Mouse (Mus musculus) CD4-positive naive resting alpha-beta T cell, adult 57 days (primary cell): ENCODE results near the gene Srbd1. TPM values are rescaled to one million over a fixed set of nuclear protein-coding genes. Genes with fewer than 3 reads are reported as not detected.

ENCODE experiments used
- total RNA-seq: library from RNA; stranded (reverse); gene quantifications from one replicate; pipeline ENCODE4 v1.2.4, GENCODE M21; 2023

The Srbd1 gene
- total RNA-seq, result 21.3 TPM

DNA sequence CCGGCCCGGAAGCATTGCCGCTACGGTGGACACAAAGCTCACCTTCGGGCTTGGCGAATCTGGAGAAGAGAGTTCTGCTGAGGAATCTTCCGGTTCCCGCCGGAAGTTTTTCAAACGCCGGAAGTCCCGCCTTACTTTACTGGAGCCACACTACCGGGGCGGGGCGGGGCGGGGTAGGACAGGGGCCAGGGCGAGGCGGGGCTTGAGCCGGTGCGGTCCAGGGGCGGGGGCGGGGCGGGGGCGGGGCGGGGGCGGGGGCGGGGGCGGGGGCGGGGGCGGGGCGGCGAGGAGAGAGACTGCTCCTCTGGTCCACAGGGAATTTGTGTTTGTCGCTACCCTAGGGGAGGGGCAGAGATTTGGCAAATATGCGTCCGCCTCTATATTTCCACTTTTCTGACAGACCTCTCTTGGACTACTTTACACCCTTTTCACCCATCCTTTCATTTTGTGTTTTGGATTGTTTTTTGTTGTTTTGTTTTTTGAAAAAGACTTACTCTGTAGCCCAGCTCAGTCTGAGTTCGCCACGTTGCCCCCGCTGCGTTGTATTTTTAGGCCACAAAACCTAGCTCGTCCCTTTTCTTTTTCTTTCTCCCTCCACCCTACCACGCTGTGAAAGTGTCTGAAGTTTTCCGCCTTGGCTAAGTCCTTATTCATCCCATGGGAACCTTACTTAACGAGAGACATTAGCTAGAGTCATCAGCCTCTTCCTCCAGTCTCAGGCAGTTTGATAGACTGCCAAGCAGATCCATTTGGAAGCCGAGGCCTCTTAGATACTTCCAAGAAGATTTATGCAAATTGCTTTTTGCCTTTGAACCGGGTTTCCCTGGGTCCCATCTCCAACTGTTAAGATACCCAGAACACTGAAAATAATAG lies at the start of gene Srbd1:
Gene Srbd1, minus strand, starts transcription at position 97 of the 873 bp plus-strand sequence.

DNA sequence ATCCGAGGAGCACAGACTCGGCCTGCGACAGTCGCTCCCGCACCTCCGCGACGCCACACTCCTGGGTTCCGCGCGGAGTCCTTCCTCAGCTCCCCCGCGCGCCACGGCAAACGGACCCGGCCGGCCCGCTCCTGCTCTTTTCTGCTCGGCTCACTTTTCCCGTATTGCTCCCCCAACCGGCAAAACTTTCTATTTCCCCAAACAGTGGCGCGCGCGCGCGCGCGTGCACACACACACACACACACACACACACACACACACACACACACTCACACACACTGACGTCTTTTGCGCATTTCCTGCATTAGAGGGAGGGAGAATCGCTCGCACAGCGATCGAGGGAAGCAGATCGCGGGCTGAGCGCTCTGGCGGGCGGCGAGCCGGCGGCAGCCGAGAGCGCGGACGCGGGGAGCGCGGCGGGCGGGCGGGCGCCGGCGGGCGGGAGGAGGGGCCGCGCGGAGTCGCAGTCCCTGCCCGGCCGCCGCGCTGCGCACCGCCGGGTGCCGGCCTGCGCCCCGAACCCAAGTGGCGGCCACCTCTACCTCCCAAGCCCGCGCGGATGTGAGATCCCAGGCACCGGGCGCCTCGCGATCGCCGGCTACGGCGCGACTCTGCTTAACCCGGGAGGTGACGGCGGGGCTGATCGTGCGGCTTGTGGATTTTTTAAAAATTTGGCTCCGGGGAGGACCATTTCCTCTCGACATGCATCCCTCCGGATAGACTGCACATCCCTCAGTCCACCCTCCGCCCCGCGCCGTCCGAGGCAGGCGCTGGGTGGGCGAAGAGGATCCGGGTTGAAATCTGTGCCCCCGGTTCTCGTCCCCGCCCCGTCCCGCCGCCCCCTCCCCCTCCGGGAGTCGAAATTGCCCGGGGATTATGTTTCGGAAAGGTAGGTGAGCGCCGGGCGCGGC lies 22.6 kb upstream of the Srbd1 start, which contains the start of gene Prkce:
Gene Prkce, plus strand, starts transcription at position 466 of the 911 bp plus-strand sequence.

Other genes with a start within 250 kb of the Srbd1 start
- gene Prkce, start 22.6 kb upstream of the Srbd1 start, total RNA-seq, result 46.2 TPM